Mouse (Mus musculus) C2C12 (cell line): Measurements from ENCODE around the gene Hist1h2ak. TPM values are rescaled to one million over a fixed set of nuclear protein-coding genes. Genes with fewer than 3 reads are reported as not detected.
A peak's percentile ranks its signal among the peaks of the same experiment; 100 is the strongest.
"Not testable (repeated sequence)": the region's sequence is repeated elsewhere in the genome, so short reads cannot be mapped to it uniquely, and the experiment has no call there.

Experiments
- H3K27me3 ChIP-seq: one replicate; pipeline ENCODE4 v1.6.1; 2011; ENCODE audit not compliant: control insufficient read depth, insufficient read depth, insufficient read length
- H3K36me3 ChIP-seq: one replicate; pipeline ENCODE4 v1.6.1; 2011; ENCODE audit not compliant: control insufficient read depth, insufficient read depth
- H3K4me3 ChIP-seq: one replicate; pipeline ENCODE4 v1.5.1; 2011; ENCODE audit warnings: mild to moderate bottlenecking, control low read depth; ENCODE audit not compliant: poor library complexity, insufficient read depth, severe bottlenecking
- H3K79me2 ChIP-seq: one replicate; pipeline ENCODE4 v1.6.1; 2011; ENCODE audit not compliant: control insufficient read depth, insufficient read depth
- H3K79me3 ChIP-seq: one replicate; pipeline ENCODE4 v1.6.1; 2011; ENCODE audit warnings: low read depth, control low read depth
- H3ac ChIP-seq: one replicate; pipeline ENCODE3; 2011; ENCODE audit warnings: low read depth; ENCODE audit not compliant: control insufficient read depth, insufficient read length
- CEBPB ChIP-seq: IDR thresholded peaks from one replicate; pipeline ENCODE4 v1.6.1; 2011; ENCODE audit warnings: low read depth, mild to moderate bottlenecking, control low read depth, moderate library complexity
- CTCF ChIP-seq: IDR thresholded peaks from one replicate; pipeline ENCODE4 v1.5.1; 2011; ENCODE audit not compliant: control insufficient read depth, insufficient read depth, insufficient read length
- FOSL1 ChIP-seq: IDR thresholded peaks from one replicate; pipeline ENCODE4 v1.8.0; 2011; ENCODE audit warnings: mild to moderate bottlenecking, low read length; ENCODE audit not compliant: poor library complexity, insufficient read depth, severe bottlenecking
- MAX ChIP-seq: IDR thresholded peaks from one replicate; pipeline ENCODE4 v1.6.1; 2011; ENCODE audit warnings: mild to moderate bottlenecking, control low read depth
- MYOD1 ChIP-seq: IDR thresholded peaks from one replicate; pipeline ENCODE4 v1.6.1; 2011; ENCODE audit warnings: low read depth; ENCODE audit not compliant: control insufficient read depth, insufficient read length
- MYOG ChIP-seq: IDR thresholded peaks from one replicate; pipeline ENCODE4 v1.6.1; 2011; ENCODE audit not compliant: control insufficient read depth, insufficient read length; ENCODE audit errors: extremely low read depth
- USF1 ChIP-seq: IDR thresholded peaks from one replicate; pipeline ENCODE4 v1.6.1; 2011; ENCODE audit warnings: low read depth, mild to moderate bottlenecking, control low read depth, moderate library complexity
- polyA plus RNA-seq: library from polyadenylated mRNA; unstranded; fragments of >200 nt; fragmentation: generic; extraction: Trizol; gene quantifications from one replicate; pipeline ENCODE4 v1.2.1, GENCODE M21; 2012; ENCODE audit warnings: missing spikeins

The Hist1h2ak gene
- polyA plus RNA-seq, 1 experiment = 5.9 TPM

DNA sequence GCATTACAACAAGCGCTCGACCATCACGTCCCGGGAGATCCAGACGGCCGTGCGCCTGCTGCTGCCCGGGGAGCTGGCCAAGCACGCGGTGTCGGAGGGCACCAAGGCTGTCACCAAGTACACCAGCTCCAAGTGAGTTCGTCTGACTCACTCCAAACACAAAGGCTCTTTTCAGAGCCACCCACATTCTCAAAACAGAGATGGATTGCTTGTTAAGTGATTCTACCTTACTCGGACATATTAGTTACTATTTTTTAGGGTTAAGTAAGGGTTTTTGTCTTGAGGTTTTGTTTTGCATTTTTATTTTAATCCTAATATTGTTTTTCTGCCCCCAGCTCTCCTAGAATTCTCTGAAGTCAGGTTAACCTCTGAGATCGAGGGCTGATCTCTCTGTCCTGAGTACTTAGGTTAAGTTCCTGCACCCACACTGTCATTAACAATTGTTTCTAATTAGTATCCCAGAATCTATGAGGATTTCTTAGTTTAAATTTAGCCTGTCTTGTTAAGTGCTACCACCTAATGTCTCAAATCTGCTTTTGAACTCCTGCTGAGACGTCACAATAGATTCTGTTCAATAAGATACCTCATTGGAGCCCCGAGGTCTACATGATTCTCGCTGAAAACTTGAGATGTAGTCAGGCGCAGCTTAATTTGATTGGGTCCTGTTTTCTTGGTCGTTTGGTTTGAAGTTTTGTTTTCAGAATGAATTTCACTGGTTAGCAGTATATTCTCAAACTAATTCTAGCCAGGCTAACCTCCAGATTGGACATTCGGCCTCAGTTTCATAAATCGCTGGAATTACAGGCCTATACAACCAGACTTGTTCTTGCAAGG is 34.4 kb upstream of the Hist1h2ak start:
- no peak overlapping the region for H3K4me3 ChIP-seq
- no peaks in the 10 kb centered on the region for H3K36me3 ChIP-seq
- TF ChIP-seq FOSL1 (no peak), CTCF (no peak), CEBPB (no peak), MAX (no peak), MYOD1 (no peak), USF1 (no peak), MYOG (no peak)

DNA sequence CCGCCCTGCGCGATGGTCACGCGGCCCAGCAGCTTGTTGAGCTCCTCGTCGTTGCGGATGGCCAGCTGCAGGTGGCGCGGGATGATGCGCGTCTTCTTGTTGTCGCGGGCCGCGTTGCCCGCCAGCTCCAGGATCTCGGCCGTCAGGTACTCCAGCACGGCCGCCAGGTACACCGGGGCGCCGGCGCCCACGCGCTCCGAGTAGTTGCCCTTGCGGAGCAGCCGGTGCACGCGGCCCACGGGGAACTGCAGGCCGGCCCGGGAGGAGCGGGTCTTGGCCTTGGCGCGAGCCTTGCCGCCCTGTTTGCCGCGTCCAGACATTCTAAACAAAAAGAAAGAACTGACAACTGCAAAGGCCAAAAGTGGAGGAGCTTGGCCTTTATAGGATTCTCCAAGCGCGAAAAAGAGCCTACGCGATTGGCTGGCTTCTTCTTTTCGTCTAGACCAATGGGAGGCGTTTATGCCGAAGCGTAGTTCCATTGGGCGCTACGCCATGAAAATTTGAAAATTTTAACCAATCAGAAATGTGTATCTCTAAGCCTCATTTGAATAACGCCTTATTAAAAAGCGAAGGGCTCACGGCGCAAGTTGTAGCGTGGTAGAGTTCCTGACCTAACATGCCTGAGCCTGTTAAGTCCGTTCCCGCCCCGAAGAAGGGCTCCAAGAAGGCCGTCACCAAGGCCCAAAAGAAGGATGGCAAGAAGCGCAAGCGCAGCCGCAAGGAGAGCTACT is 33.4 kb upstream of the Hist1h2ak start, which contains the start of the genes Hist1h2an and Hist1h2bp:
Gene Hist1h2an, minus strand, starts transcription at position 320 of the 731 bp plus-strand sequence.
Gene Hist1h2bp, plus strand, starts transcription at position 563 of the 731 bp plus-strand sequence.
- H3K4me3 ChIP-seq = peak within 1 kb of the TSS; percentile 18
- H3K79me2 ChIP-seq = not testable (repeated sequence)

More for the DNA sequence above, 34.4 kb upstream of the Hist1h2ak start:
- peak overlapping the region; percentile 32 for H3ac ChIP-seq
- H3K27me3 ChIP-seq = no peaks in the 10 kb centered on the region
- no peaks in the 10 kb centered on the region for H3K79me3 ChIP-seq
- H3K79me2 ChIP-seq = no peaks in the 10 kb centered on the region

DNA sequence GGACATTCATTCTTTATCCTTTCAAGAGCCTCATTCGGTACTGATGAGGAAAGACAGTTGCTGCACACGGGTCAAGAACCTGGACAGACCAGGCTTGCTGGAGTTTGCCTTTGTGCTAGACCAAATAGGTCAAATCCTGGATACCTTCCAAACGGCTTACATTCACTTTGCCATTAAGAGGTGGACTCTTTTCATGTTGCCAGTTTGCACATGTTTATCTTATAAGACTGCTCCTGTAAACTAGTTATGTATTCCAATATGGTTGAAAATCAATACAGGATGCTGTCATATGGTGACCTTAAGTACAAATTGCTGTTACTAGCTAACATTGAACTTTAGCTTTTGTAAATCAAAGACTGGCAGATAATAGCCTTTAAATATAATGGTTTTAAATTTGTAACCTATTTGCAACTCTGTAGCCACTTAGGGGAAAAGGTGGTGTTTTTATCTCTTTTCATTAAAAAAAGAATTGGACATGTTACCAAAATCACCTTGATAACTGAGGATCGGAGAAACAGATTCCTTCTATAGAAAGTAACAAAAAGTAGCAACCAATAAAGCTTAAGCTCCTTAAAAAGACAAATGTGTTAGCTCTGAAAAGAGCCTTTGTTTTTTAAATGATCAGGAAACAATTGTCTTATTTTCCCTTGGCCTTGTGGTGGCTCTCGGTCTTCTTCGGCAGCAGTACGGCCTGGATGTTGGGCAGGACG is 32.7 kb upstream of the Hist1h2ak start:
- TF ChIP-seq MYOG = no peak
- TF ChIP-seq CEBPB = no peak
- TF ChIP-seq FOSL1 = no peak
- no peak for TF ChIP-seq MYOD1
- no peak for TF ChIP-seq CTCF
- no peak for TF ChIP-seq MAX
- no peak for TF ChIP-seq USF1
- Histone ChIP-seq H3K79me3 (no peaks in the 10 kb centered on the region), H3K27me3 (no peaks in the 10 kb centered on the region), H3K4me3 (peak overlapping the region; percentile 18), H3K79me2 (no peaks in the 10 kb centered on the region), H3K36me3 (no peaks in the 10 kb centered on the region), H3ac (peak overlapping the region; percentile 59)

More for the DNA sequence above, 33.4 kb upstream of the Hist1h2ak start, which contains the start of the genes Hist1h2an and Hist1h2bp:
- not testable (repeated sequence) for H3K79me3 ChIP-seq, H3K27me3 ChIP-seq, H3K36me3 ChIP-seq
- peak within 1 kb of the TSS; percentile 59 for H3ac ChIP-seq

DNA sequence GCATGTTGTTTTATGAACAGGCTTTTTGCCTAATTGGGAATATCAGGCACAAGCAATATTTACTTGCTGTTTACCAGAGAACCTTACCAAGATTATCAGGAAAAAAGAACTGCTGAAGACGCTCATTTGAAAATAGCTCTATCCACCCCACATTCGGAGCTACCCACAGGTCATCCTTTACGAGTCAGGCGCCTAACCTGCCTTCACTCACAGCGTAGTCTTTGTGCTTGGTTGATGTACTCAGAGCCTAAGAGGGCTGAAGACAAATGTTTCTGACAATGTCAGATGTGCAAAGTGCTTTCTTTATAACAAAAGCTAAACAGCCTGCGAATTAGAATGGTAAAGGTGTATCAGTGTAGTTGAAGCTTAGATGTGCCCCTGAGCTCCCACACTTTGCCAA is 30.7 kb upstream of the Hist1h2ak start:
- H3ac ChIP-seq = no peak overlapping the region
- H3K4me3 ChIP-seq = no peak overlapping the region
- H3K27me3 ChIP-seq = no peaks in the 10 kb centered on the region
- H3K79me3 ChIP-seq = no peaks in the 10 kb centered on the region
- H3K79me2 ChIP-seq = no peaks in the 10 kb centered on the region
- TF ChIP-seq MYOD1 = no peak
- no peak for TF ChIP-seq USF1
- no peak for TF ChIP-seq MAX
- no peak for TF ChIP-seq FOSL1
- no peak for TF ChIP-seq MYOG
- TF ChIP-seq CTCF = no peak
- TF ChIP-seq CEBPB = no peak
- H3K36me3 ChIP-seq = no peaks in the 10 kb centered on the region

DNA sequence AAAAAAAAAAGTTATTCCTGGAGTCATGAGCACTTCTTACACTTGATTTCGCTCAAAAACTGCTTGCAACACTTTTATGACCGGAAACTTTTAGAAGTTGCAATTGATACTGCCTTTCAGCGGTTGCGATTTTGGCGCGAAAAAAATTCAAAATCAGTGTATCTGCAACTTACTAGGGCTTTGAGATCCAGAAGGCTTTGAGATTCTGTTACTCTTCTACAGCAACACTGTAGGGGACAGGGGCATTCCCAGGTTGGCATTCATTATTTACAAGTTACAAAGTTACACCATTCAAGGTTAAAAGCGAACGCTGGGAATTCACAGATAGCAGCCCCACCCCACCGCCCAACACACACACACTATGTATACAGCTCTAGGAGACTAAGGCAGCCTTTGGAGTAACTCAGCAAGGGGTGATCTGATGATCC is 30.1 kb upstream of the Hist1h2ak start:
- no peaks in the 10 kb centered on the region for H3K79me3 ChIP-seq
- H3K36me3 ChIP-seq = no peaks in the 10 kb centered on the region
- TF ChIP-seq MYOG (no peak), CEBPB (no peak), CTCF (no peak), MYOD1 (no peak), MAX (no peak), USF1 (no peak), FOSL1 (no peak)
- no peaks in the 10 kb centered on the region for H3K79me2 ChIP-seq
- no peak overlapping the region for H3K4me3 ChIP-seq
- peak overlapping the region; percentile 64 for H3ac ChIP-seq
- no peaks in the 10 kb centered on the region for H3K27me3 ChIP-seq
